Mouse (Mus musculus) kidney, postnatal 10 days (tissue): ENCODE data around the gene Cutal.
"Not testable (repeated sequence)": the region's sequence is repeated elsewhere in the genome, so short reads cannot be mapped to it uniquely, and the experiment has no call there.

ENCODE experiments used
- DNase-seq: peaks from one replicate; pipeline ENCODE4 v3.0.0; 2021; ENCODE audit warnings: mixed read lengths

Gene Cutal

DNA sequence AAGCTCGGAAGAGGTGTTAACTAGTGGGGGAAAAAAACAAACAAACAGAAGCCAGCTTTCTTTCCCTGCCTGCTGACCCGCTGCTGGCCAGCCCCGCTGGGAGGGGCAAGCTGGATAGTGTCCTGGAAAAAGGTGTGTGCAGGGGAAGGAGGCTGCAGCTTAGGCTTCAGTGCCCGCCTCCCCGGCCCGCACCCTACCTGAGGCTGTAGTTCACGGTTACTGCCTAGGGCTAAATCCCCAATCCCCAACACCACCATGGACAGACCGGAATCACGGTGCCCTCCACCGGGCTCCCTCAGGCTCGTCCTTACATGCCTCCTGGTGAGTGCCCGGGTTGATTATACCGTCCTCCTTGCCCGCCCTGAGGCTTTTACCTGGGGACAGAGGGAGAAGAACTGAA lies at the start of gene Cutal:
TSS of gene Cutal (plus strand) at position 126 of the 400 bp plus-strand sequence.
- peak; percentile 78 for DNase-seq

GRCm38 (mm10) chr2:34825827-34826459 lies 48.3 kb upstream of the Cutal start, which contains the start of gene Fbxw2:
Gene Fbxw2, minus strand, starts transcription at chr2:34826311.
- peak; percentile 97 for DNase-seq

- peak; percentile 9 for DNase-seq
Observed at GRCm38 (mm10) chr2:34826460-34827231, 47.5 kb upstream of the Cutal start.

DNA sequence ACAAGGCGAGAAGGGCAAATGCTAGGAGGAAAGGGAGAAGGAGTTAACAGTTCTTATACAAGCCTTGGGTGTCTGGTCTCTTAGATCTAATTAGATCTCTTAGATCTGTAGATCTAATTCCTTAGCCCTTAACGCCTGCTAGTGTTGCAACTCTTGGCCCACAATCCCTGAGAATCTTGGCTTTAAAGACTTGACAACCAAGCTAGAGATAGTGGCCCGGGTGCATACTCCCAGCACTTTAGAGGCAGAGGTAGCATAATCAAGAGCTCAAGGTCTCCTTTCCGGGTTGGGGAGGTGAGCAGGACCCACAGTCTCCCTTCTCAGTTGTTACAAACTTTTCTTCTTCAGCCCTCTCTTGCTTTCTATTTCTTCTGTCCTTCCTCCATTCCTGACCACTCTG lies 46.6 kb upstream of the Cutal start:
- no peak for DNase-seq

DNA sequence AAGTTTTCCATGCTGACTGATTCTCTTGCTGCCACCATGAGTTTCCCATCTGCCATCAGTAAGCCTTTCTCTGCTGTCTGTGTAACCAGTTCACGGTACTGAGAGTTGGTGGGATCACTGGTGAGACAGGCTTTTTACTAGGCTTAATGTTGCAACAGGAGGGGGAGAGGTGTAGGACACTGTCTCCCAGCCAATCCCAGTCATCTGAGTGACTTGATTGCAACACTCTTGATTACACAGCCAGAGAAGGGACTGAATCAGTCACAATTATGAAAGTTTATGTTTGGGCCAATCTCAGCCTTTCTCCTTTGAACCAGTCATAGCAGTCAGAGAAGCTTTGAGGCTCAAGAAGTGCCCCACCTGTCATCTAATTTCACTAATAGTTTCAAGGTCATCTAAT lies 46.2 kb upstream of the Cutal start:
- DNase-seq, result no peak

DNA sequence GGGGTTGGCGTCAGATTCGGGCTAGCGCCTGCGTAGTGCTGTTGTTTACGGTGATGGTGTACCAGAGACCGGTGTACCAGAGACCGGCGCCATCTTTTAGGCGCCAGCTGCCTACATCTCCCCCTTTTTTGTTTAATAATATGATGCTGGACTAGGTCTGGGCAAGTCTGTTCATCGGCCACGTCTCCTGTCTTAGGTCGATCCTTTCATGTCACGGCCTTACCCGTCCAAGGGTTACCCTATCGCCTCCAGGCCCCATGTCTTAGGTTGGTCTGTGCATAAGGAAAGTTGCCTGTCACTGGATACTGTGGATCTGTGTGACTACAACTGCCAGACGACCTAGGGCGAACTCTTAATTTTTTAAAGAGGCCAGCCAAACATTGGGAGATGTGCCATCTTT lies 44.1 kb upstream of the Cutal start:
- DNase-seq, result not testable (repeated sequence)

GRCm38 (mm10) chr2:34832766-34833457 lies 41.3 kb upstream of the Cutal start, which contains the start of gene Gm34653:
Gene Gm34653, plus strand, starts transcription at chr2:34833007.
- DNase-seq, result not testable (repeated sequence)

- no peak for DNase-seq
Observed at GRCm38 (mm10) chr2:34833624-34834023, 40.6 kb upstream of the Cutal start.

GRCm38 (mm10) chr2:34835669-34836068 lies 38.5 kb upstream of the Cutal start:
- no peak for DNase-seq

GRCm38 (mm10) chr2:34840143-34840542 lies 34.1 kb upstream of the Cutal start:
- not testable (repeated sequence) for DNase-seq

DNA sequence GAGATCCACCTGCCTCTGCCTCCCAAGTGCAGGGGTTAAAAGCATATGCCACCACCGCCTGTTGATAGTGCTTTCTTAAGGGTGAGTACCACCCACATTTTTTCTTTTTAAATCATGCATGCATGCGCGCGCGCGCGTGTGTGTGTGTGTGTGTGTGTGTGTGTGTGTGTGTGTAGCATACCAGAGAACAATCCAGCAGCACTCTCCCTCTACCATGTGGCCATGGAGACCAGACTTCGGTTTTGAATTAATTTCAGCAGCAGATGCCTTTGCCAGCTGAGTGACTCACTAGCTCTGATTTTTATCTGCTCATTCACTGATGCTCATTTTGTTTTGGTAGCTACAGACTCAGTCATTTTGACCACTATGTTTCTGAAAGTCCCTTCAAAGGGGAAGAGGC lies 32.5 kb upstream of the Cutal start:
- DNase-seq, result no peak

- peak; percentile 62 for DNase-seq
Observed at GRCm38 (mm10) chr2:34843211-34843939, 30.8 kb upstream of the Cutal start.

DNA sequence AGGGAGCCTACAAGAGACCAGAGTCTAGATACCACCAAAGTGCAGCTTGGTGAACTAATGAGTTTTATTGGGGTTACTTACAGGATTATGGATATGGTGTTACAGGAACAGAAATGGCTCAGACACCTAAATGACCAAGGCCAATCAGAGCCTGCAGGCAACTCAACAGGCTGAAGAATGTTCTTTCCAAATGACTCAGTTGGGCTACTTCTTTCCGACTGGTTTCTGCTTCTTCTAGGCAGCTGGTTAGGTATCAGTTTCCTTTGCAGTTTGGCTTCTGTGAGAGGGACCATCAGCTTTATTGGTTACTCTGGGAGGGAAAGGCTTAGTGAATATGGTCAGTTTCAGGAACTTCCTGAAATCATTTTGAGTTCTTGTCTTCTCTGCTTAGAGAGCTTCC lies 26.5 kb upstream of the Cutal start:
- DNase-seq, result no peak

DNA sequence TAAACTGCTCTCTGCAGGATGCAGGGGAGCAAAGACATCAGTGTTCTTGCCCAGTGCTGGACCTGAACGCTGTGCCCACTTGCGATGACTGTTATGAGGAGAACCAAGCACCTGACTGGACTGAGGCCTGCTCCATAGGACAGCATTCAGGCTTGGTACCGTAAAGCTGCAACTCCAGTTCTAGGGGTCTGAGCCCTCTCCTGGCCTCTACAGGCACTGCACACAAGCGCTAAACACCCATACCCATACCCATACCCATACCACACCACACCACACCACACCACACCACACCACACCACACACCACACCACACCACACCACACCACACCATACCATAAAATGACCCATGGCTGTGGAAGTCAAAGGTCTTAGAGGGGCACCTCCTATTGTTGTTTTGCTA lies 18.9 kb upstream of the Cutal start:
- no peak for DNase-seq

DNA sequence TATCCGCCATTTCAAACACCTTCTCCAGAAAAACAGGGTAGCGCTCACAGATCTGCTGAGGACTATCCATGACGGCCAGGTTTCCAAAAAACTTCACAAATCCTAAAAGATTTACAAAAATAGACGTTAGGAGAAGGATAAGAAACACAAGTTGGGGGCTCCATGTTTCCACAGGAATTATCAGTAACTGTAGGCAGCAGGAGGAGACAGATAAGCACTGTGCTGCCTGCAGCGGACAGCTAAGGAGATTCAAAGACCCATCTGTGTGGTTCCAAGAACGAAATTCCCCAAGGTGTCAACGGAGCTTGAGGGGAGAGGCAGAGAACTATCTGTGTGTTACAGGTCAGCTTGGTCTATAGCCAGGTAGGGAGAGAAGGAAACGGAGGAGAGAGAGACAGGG lies 16.5 kb upstream of the Cutal start:
- no peak for DNase-seq

GRCm38 (mm10) chr2:34869680-34870079 lies 4.5 kb upstream of the Cutal start:
- no peak for DNase-seq

- DNase-seq, result peak; percentile 96
Observed at GRCm38 (mm10) chr2:34870520-34871474, 3.4 kb upstream of the Cutal start.

GRCm38 (mm10) chr2:34874816-34875345 lies 685 bp downstream of the Cutal start, which contains the start of gene Psmd5:
Gene Psmd5, minus strand, starts transcription at chr2:34874968.
- no peak for DNase-seq

GRCm38 (mm10) chr2:34880054-34880453 lies 5.9 kb downstream of the Cutal start:
- DNase-seq, result no peak

DNA sequence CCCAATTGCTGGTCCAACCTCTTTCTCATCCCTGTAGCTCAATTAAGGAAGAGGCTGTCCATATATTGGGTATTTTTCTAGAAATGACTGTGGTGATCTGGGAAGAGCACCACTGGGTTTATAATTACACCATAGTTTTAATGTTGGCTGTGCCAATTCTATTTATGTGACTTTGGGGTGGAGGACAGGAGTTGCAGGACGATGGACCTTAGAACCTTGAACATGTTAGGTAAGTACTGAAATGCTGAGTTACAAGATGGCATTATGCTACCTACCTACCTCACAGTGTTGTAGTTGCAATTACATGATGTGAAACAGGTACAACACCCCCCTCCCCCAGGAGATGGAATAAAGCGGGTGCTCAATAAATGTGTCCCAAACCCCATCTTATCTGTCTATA lies 8.6 kb downstream of the Cutal start:
- no peak for DNase-seq

DNA sequence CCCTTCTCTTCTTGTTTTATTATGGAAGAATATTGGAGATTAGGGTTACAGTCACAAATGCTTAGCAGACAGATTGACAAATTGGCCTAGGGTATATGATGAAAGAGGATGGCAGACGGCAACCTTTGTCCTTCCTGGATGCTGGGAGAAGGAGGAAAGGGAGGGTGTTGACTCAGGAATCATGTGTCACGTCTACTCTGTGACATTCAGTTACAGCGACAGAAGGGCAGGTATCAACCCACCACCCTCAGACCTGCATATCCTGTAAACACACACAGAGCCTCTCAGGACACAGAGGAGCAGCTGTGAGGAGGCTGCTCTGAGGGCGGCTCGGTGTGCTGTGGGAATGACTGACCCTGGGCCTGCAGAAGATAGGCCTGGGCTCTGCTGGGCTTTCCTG lies 9.0 kb downstream of the Cutal start:
- DNase-seq, result no peak
